ENCODE assay signal across 8 mouse cellular contexts in genomic region chr6:29860238-29860637, GRCm38 (mm10). TPM values are rescaled to one million over a fixed set of nuclear protein-coding genes. Genes with fewer than 3 reads are reported as not detected.
DNase-seq lines count a peak whose midpoint lies in the region; ATAC-seq lines count a peak whose summit lies in the region.

No protein-coding gene starts in this region.

- H3K27me3 ChIP-seq in midbrain, embryonic 14.5 days (ENCODE audit: control insufficient read depth, insufficient read depth, low read length), result no peaks in the 10 kb centered on the region
- H3K27me3 ChIP-seq in midbrain, embryonic 13.5 days, result no peaks in the 10 kb centered on the region
- H3K27me3 ChIP-seq in kidney, embryonic 15.5 days, result no peaks in the 10 kb centered on the region

- peak; percentile 31 for DNase-seq in midbrain, embryonic 14.5 days
- peak; percentile 44 for DNase-seq in brain, adult 2 months (ENCODE audit: low read depth, low spot score)
- DNase-seq in adrenal gland, adult 8-10 months, result no peak
- no peak for DNase-seq in layer of hippocampus, postnatal 36 days
- no peak for DNase-seq in right cerebral cortex, postnatal 10 days (ENCODE audit: low spot score in 2 of 2)

- H3K27ac ChIP-seq in midbrain, embryonic 14.5 days (replicated peaks; ENCODE audit: low read depth, low read length), result no peak overlapping the region
- H3K27ac ChIP-seq in midbrain, embryonic 13.5 days, result no peak overlapping the region
- H3K27ac ChIP-seq in kidney, embryonic 15.5 days, result no peak overlapping the region

- no peak for ATAC-seq in midbrain, embryonic 14.5 days (ENCODE audit: low FRiP score, low TSS enrichment)
- ATAC-seq in midbrain, embryonic 13.5 days, result no peak
- ATAC-seq in kidney, embryonic 15.5 days (replicated peaks; ENCODE audit: low FRiP score), result 0 out of 2 replicates have a peak, but pooled peaks have one; percentile 43
- peak; percentile 91 for ATAC-seq in megakaryocyte-erythroid progenitor cell, adult 5-6 weeks (replicated peaks; ENCODE audit: low FRiP score, low TSS enrichment, poor library complexity, severe bottlenecking)

- H3K36me3 ChIP-seq in midbrain, embryonic 14.5 days (ENCODE audit: control insufficient read depth, insufficient read depth, low read length), result no peaks in the 10 kb centered on the region
- H3K36me3 ChIP-seq in midbrain, embryonic 13.5 days, result no peaks in the 10 kb centered on the region
- H3K36me3 ChIP-seq in kidney, embryonic 15.5 days, result no peaks in the 10 kb centered on the region

- H3K4me2 ChIP-seq in midbrain, embryonic 14.5 days (ENCODE audit: low read length), result no peak overlapping the region
- H3K4me2 ChIP-seq in midbrain, embryonic 13.5 days (replicated peaks), result no peak overlapping the region
- H3K4me2 ChIP-seq in kidney, embryonic 15.5 days, result no peak overlapping the region

- WGBS in midbrain, embryonic 14.5 days, result 92% methylated on average over 3 of the region's 3 CpGs
- 87% methylated on average over 3 of the region's 3 CpGs for WGBS in midbrain, embryonic 13.5 days
- 88% methylated on average over 3 of the region's 3 CpGs for WGBS in kidney, embryonic 15.5 days

- no peaks in the 10 kb centered on the region for H3K4me1 ChIP-seq in midbrain, embryonic 14.5 days (ENCODE audit: control insufficient read depth, insufficient read depth, low read length)
- H3K4me1 ChIP-seq in midbrain, embryonic 13.5 days (replicated peaks), result no peaks in the 10 kb centered on the region
- H3K4me1 ChIP-seq in kidney, embryonic 15.5 days, result peaks cover 7% of the 10 kb centered on the region; the same call in 1 of the 2 replicates

- no peak overlapping the region for H3K4me3 ChIP-seq in midbrain, embryonic 14.5 days (replicated peaks; ENCODE audit: low read depth, low read length)
- no peak overlapping the region for H3K4me3 ChIP-seq in midbrain, embryonic 13.5 days (replicated peaks)
- no peak overlapping the region for H3K4me3 ChIP-seq in kidney, embryonic 15.5 days (replicated peaks)

- no peaks in the 10 kb centered on the region for H3K9me3 ChIP-seq in midbrain, embryonic 14.5 days (ENCODE audit: control insufficient read depth, low read length)
- H3K9me3 ChIP-seq in midbrain, embryonic 13.5 days, result no peaks in the 10 kb centered on the region
- no peaks in the 10 kb centered on the region for H3K9me3 ChIP-seq in kidney, embryonic 15.5 days (replicated peaks)

- no peak overlapping the region for H3K9ac ChIP-seq in midbrain, embryonic 14.5 days (replicated peaks; ENCODE audit: low read length)
- H3K9ac ChIP-seq in midbrain, embryonic 13.5 days (replicated peaks), result no peak overlapping the region
- H3K9ac ChIP-seq in kidney, embryonic 15.5 days, result no peak overlapping the region

RNA-seq across cellular contexts. Expression of gene Strip2, which starts 56.6 kb away (rescaled TPM):
- polyA plus RNA-seq in midbrain, embryonic 14.5 days (2014; fragmentation: Nextera tagmentation; extraction: Ambion mirVana), result 2.8 and 2.9 TPM in 2 replicates
- polyA plus RNA-seq in midbrain, embryonic 13.5 days (2015; fragmentation: Nextera tagmentation; extraction: Ambion mirVana), result 1.4 and 1.6 TPM in 2 replicates
- polyA plus RNA-seq in kidney, embryonic 15.5 days (2015; fragmentation: Nextera tagmentation; extraction: Ambion mirVana), result 1.3 and 1.4 TPM in 2 replicates
- 0.48 and 0.82 TPM in 2 replicates for total RNA-seq in megakaryocyte-erythroid progenitor cell, adult 5-6 weeks (2014; fragmentation: Nextera tagmentation)
- 1.2 TPM in 1 of 2 replicates, not detected in the other for total RNA-seq in megakaryocyte-erythroid progenitor cell, adult 5-6 weeks (2017)
- 1 to 10 TPM; 1.2 to 2.0 (median 1.7) TPM for total RNA-seq in adrenal gland, adult 8-10 months (2022)
- 10 to 100 TPM; 20.2 to 25.3 TPM for total RNA-seq in layer of hippocampus, postnatal 36 days (2021)

Comparison
In these comparisons a context has a peak if more than half of its experiments do, and no peak if none do; other contexts are left out.
1. ATAC-seq: peak in kidney, embryonic 15.5 days (single experiment) and megakaryocyte-erythroid progenitor cell, adult 5-6 weeks (single experiment); none in midbrain, embryonic 14.5 days (single experiment) and midbrain, embryonic 13.5 days (single experiment).
2. DNase-seq: peak in midbrain, embryonic 14.5 days (single experiment) and brain, adult 2 months (single experiment); none in adrenal gland, adult 8-10 months (single experiment), layer of hippocampus, postnatal 36 days (0 of 2) and right cerebral cortex, postnatal 10 days (0 of 2).
3. RNA of gene Strip2, which starts 56.6 kb away (total RNA-seq): 20.2 to 25.3 TPM in layer of hippocampus, postnatal 36 days; 1.2 to 2.0 TPM in adrenal gland, adult 8-10 months and 0.48 to 1.2 TPM in megakaryocyte-erythroid progenitor cell, adult 5-6 weeks; every median in the first group is over 4 times any median in the second.